Mouse (Mus musculus): ENCODE results near the gene Ccdc9b.

The Ccdc9b gene

GRCm38 (mm10) chr2:118711038-118711494 lies 51.4 kb downstream of the Ccdc9b start:
- no peak for DNase-seq (ENCODE audit: low spot score in 2 of 2)

DNA sequence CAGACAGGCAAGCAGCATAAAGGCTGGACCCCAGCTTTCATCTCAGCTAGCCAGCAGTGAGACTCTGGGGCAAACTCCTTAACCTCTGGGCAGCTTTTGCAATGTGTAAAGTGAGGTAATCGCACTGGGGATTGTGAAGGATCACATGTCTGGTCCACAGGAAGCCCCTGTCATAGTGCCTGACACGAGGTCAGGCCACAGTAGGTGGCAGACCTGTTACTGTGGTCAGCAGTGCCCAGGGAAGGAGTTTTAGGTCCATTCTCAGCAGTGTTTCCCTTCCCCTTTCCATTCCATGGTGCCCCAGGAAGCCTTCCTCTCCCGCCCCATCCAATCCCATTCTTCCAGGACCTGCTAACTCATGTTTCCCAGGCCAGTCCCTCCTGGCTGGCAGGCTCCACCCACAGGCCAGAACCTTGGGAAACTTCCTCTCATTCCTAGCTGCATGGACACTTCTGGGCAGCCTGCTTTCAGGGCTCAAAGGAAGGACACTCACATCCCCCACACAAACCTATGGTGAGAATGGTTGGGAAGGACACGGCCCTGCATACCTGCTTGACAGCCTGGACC lies 52.7 kb downstream of the Ccdc9b start:
- no peak for DNase-seq (ENCODE audit: low spot score in 2 of 2)

DNA sequence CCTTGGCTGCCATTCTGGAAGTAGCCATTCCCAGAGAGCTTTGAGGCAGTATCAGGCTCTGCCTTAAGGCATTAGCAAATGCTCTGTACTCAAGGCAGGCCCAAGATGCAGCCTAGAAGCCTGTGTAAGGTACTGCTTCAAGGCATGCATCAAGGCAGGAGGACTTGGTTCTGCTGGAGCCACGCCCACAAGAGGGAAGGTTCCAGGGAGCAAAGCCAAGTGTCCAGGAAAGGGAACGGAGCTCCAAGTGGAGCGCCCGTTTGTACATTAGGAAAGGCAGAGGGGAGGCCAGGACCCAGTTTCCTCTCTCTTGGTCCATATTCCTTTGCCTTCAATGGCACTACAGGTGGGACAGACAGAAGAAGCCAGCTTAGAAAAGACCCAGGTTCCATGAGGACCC lies 54.0 kb downstream of the Ccdc9b start:
- DNase-seq (ENCODE audit: low spot score in 2 of 2) = no peak

- no peak for DNase-seq (ENCODE audit: low spot score in 2 of 2)
These were observed 56.0 kb downstream of the Ccdc9b start for GRCm38 (mm10) chr2:118706436-118706835.
